Mouse (Mus musculus) stomach, embryonic 14.5 days (tissue): ENCODE measurements around the gene Fbxo31. TPM values are rescaled to one million over a fixed set of nuclear protein-coding genes. Genes with fewer than 3 reads are reported as not detected.

ENCODE experiments used
- ATAC-seq: fragments of 200-750 bp; cut with Nextera tagmentation; 2 replicates; pipeline ENCODE4 v1.8.0; 2017; ENCODE audit warnings: low read depth, moderate TSS enrichment; ENCODE audit not compliant: insufficient number of reproducible peaks, insufficient read depth, low FRiP score
- H3K27ac ChIP-seq: fragments of 300-500 bp; sonication (generic); 2 replicates; pipeline ENCODE4 v1.5.1; 2014; ENCODE audit warnings: mild to moderate bottlenecking, low read length, moderate library complexity, mixed read lengths
- H3K27me3 ChIP-seq: fragments of 300-500 bp; sonication (generic); 2 replicates; pipeline ENCODE4 v1.6.1; 2014; ENCODE audit warnings: low read length, control low read depth, mixed read lengths; ENCODE audit not compliant: control insufficient read depth, insufficient read depth
- H3K36me3 ChIP-seq: fragments of 300-500 bp; sonication (generic); 2 replicates; pipeline ENCODE4 v1.6.1; 2014; ENCODE audit warnings: mild to moderate bottlenecking, control low read depth, low read length, moderate library complexity, mixed read lengths; ENCODE audit not compliant: control insufficient read depth, insufficient read depth
- H3K4me1 ChIP-seq: fragments of 300-500 bp; sonication (generic); 2 replicates; pipeline ENCODE4 v1.6.1; 2014; ENCODE audit warnings: low read length, control low read depth, mixed read lengths; ENCODE audit not compliant: control insufficient read depth, insufficient read depth
- H3K4me2 ChIP-seq: fragments of 300-500 bp; sonication (generic); replicated peaks from 2 replicates; pipeline ENCODE4 v1.6.1; 2014; ENCODE audit warnings: low read depth, low read length, control low read depth
- H3K4me3 ChIP-seq: fragments of 300-500 bp; sonication (generic); 2 replicates; pipeline ENCODE4 v1.5.1; 2014; ENCODE audit warnings: low read depth, low read length, control low read depth
- H3K9ac ChIP-seq: fragments of 300-500 bp; sonication (generic); replicated peaks from 2 replicates; pipeline ENCODE4 v1.6.1; 2014; ENCODE audit warnings: low read depth, mild to moderate bottlenecking, control low read depth, low read length, moderate library complexity, mixed read lengths
- H3K9me3 ChIP-seq: fragments of 300-500 bp; sonication (generic); 2 replicates; pipeline ENCODE4 v1.6.1; 2016; ENCODE audit warnings: low read depth, low read length, control low read depth; ENCODE audit not compliant: control insufficient read depth
- WGBS: fragments of 180-500 bp; shearing (Covaris S2); extraction: QIAGEN DNeasy Blood & Tissue Kit; methylation state at CpG from one replicate; pipeline ENCODE4 v1.1.7; 2014; 5-methylcytosine and 5-hydroxymethylcytosine counted together
- polyA plus RNA-seq: library from polyadenylated mRNA; unstranded; fragments of >200 nt; fragmentation: Nextera tagmentation; extraction: Ambion mirVana; gene quantifications from 2 replicates; pipeline ENCODE4 v1.2.1, GENCODE M21; 2014

Fbxo31 gene
- polyA plus RNA-seq, 1 experiment from 2014 or later, result 15.0 TPM

GRCm38 (mm10) chr8:121583653-121584052 lies 5.0 kb upstream of the Fbxo31 start:
- 51% methylated on average over 8 of the region's 8 CpGs for WGBS
- Histone ChIP-seq H3K27ac (no peak overlapping the region), H3K4me2 (no peak overlapping the region), H3K9ac (no peak overlapping the region), H3K4me3 (no peak overlapping the region), H3K36me3 (no peaks in the 10 kb centered on the region), H3K27me3 (no peaks in the 10 kb centered on the region), H3K4me1 (0 out of 2 replicates have a peak, but pooled peaks cover 3% of the 10 kb centered on the region), H3K9me3 (no peaks in the 10 kb centered on the region)
- ATAC-seq, result no peak

- ATAC-seq, result no peak
- no peak overlapping the region for H3K4me3 ChIP-seq
- no peaks in the 10 kb centered on the region for H3K27me3 ChIP-seq
- WGBS, result 10% methylated on average over 9 of the region's 9 CpGs
- no peaks in the 10 kb centered on the region for H3K9me3 ChIP-seq
- no peak overlapping the region for H3K4me2 ChIP-seq
- H3K9ac ChIP-seq, result no peak overlapping the region
- H3K36me3 ChIP-seq, result no peaks in the 10 kb centered on the region
- H3K27ac ChIP-seq, result no peak overlapping the region
- H3K4me1 ChIP-seq, result peaks cover 17% of the 10 kb centered on the region
These were observed 1.9 kb upstream of the Fbxo31 start for GRCm38 (mm10) chr8:121580465-121580864.

GRCm38 (mm10) chr8:121577751-121578675 lies 593 bp downstream of the Fbxo31 start:
- Histone ChIP-seq H3K36me3 (no peaks in the 10 kb centered on the region), H3K4me2 (peak overlapping the region; percentile 74), H3K4me1 (peaks cover 17% of the 10 kb centered on the region), H3K9me3 (no peaks in the 10 kb centered on the region), H3K9ac (peak overlapping the region; percentile 80), H3K27ac (no peak overlapping the region), H3K27me3 (no peaks in the 10 kb centered on the region), H3K4me3 (peak overlapping the region; percentile 62)
- ATAC-seq, result peak; percentile 59
- WGBS, result 2% methylated on average over 39 of the region's 44 CpGs

GRCm38 (mm10) chr8:121575661-121576060 lies 2.9 kb downstream of the Fbxo31 start:
- H3K4me2 ChIP-seq, result no peak overlapping the region

GRCm38 (mm10) chr8:121573275-121573674 lies 5.3 kb downstream of the Fbxo31 start:
- Histone ChIP-seq H3K9me3 (no peaks in the 10 kb centered on the region), H3K4me3 (no peak overlapping the region), H3K4me1 (peaks cover 14% of the 10 kb centered on the region), H3K27ac (no peak overlapping the region), H3K9ac (no peak overlapping the region), H3K27me3 (no peaks in the 10 kb centered on the region), H3K36me3 (no peaks in the 10 kb centered on the region), H3K4me2 (no peak overlapping the region)
- whole genome bisulfite sequencing, result 50% methylated on average over 3 of the region's 3 CpGs
- peak; percentile 60; the same call in 1 of the 2 replicates for ATAC-seq

More at GRCm38 (mm10) chr8:121575661-121576060, 2.9 kb downstream of the Fbxo31 start:
- Histone ChIP-seq H3K4me3 (no peak overlapping the region), H3K36me3 (no peaks in the 10 kb centered on the region), H3K9ac (no peak overlapping the region), H3K27ac (no peak overlapping the region), H3K27me3 (no peaks in the 10 kb centered on the region), H3K9me3 (no peaks in the 10 kb centered on the region), H3K4me1 (peaks cover 17% of the 10 kb centered on the region)
- ATAC-seq, result no peak
- 86% methylated on average over 3 of the region's 3 CpGs for WGBS

GRCm38 (mm10) chr8:121572121-121572520 lies 6.5 kb downstream of the Fbxo31 start:
- Histone ChIP-seq H3K27me3 (no peaks in the 10 kb centered on the region), H3K4me3 (no peak overlapping the region), H3K4me2 (no peak overlapping the region), H3K27ac (no peak overlapping the region), H3K9me3 (no peaks in the 10 kb centered on the region), H3K4me1 (peaks cover 6% of the 10 kb centered on the region), H3K9ac (no peak overlapping the region), H3K36me3 (no peaks in the 10 kb centered on the region)
- 72% methylated on average over 7 of the region's 7 CpGs for WGBS
- ATAC-seq, result no peak

GRCm38 (mm10) chr8:121570801-121571200 lies 7.8 kb downstream of the Fbxo31 start:
- Histone ChIP-seq H3K36me3 (no peaks in the 10 kb centered on the region), H3K9me3 (no peaks in the 10 kb centered on the region), H3K4me1 (no peaks in the 10 kb centered on the region), H3K4me2 (no peak overlapping the region), H3K27me3 (no peaks in the 10 kb centered on the region), H3K9ac (no peak overlapping the region), H3K4me3 (no peak overlapping the region), H3K27ac (no peak overlapping the region)
- 75% methylated on average over 17 of the region's 17 CpGs for WGBS
- no peak for ATAC-seq

- H3K4me1 ChIP-seq, result no peaks in the 10 kb centered on the region
- no peaks in the 10 kb centered on the region for H3K36me3 ChIP-seq
- H3K9ac ChIP-seq, result no peak overlapping the region
- ATAC-seq, result no peak
- no peak overlapping the region for H3K27ac ChIP-seq
- no peak overlapping the region for H3K4me3 ChIP-seq
- WGBS, result 73% methylated on average over 21 of the region's 21 CpGs
- no peak overlapping the region for H3K4me2 ChIP-seq
- H3K9me3 ChIP-seq, result no peaks in the 10 kb centered on the region
- H3K27me3 ChIP-seq, result no peaks in the 10 kb centered on the region
These were observed 8.3 kb downstream of the Fbxo31 start for GRCm38 (mm10) chr8:121570335-121570734.
